Mouse (Mus musculus) cerebellum, adult 8-10 months (tissue): ENCODE measurements around the gene Wdcp.
A peak's percentile ranks its signal among the peaks of the same experiment; 100 is the strongest.
"Not testable (repeated sequence)": the region's sequence is repeated elsewhere in the genome, so short reads cannot be mapped to it uniquely, and the experiment has no call there.

Source experiments
- DNase-seq: peaks from one replicate; pipeline ENCODE4 v3.0.0; 2022

Gene Wdcp

GRCm38 (mm10) chr12:4871260-4871659, 28.2 kb downstream of the Wdcp start:
- no peak for DNase-seq

- DNase-seq = no peak
Observed at GRCm38 (mm10) chr12:4872273-4872672, 29.2 kb downstream of the Wdcp start.

GRCm38 (mm10) chr12:4872983-4873477, 29.9 kb downstream of the Wdcp start:
- no peak for DNase-seq

GRCm38 (mm10) chr12:4873531-4873930, 30.4 kb downstream of the Wdcp start:
- DNase-seq = no peak

- peak; percentile 32 for DNase-seq
Observed at GRCm38 (mm10) chr12:4874161-4874927, 31.2 kb downstream of the Wdcp start, which contains the start of gene Mfsd2b. Gene Mfsd2b, minus strand, starts transcription at chr12:4874359.

GRCm38 (mm10) chr12:4875623-4876022, 32.5 kb downstream of the Wdcp start:
- no peak for DNase-seq

- DNase-seq = no peak
Observed at GRCm38 (mm10) chr12:4878296-4878783, 35.2 kb downstream of the Wdcp start.

GRCm38 (mm10) chr12:4879048-4879447, 35.9 kb downstream of the Wdcp start:
- no peak for DNase-seq

GRCm38 (mm10) chr12:4882086-4882485, 39.0 kb downstream of the Wdcp start:
- DNase-seq = no peak

- DNase-seq = no peak
Observed at GRCm38 (mm10) chr12:4885062-4885461, 42.0 kb downstream of the Wdcp start.

GRCm38 (mm10) chr12:4886581-4886980, 43.5 kb downstream of the Wdcp start:
- DNase-seq = not testable (repeated sequence)

GRCm38 (mm10) chr12:4888739-4889138, 45.6 kb downstream of the Wdcp start:
- DNase-seq = no peak

GRCm38 (mm10) chr12:4889251-4889650, 46.1 kb downstream of the Wdcp start:
- DNase-seq = no peak

- DNase-seq = no peak
Observed at GRCm38 (mm10) chr12:4889891-4890290, 46.8 kb downstream of the Wdcp start.

- DNase-seq = no peak
Observed at GRCm38 (mm10) chr12:4898024-4898423, 54.9 kb downstream of the Wdcp start.

GRCm38 (mm10) chr12:4905946-4906345, 62.8 kb downstream of the Wdcp start:
- no peak for DNase-seq

GRCm38 (mm10) chr12:4906476-4906875, 63.4 kb downstream of the Wdcp start:
- no peak for DNase-seq

GRCm38 (mm10) chr12:4906951-4907906, 64.1 kb downstream of the Wdcp start, which contains the start of gene Ubxn2a:
Gene Ubxn2a, minus strand, starts transcription at chr12:4907705.
- DNase-seq = peak; percentile 95

- no peak for DNase-seq
Observed at GRCm38 (mm10) chr12:4908391-4908790, 65.3 kb downstream of the Wdcp start.
